Mouse (Mus musculus) CH12.LX (cell line): ENCODE measurements around the gene Col23a1. TPM values are rescaled to one million over a fixed set of nuclear protein-coding genes. Genes with fewer than 3 reads are reported as not detected.

ENCODE experiments used
- DNase-seq: peaks from one replicate; pipeline ENCODE4 v3.0.0-alpha.2; 2013; ENCODE audit errors: extremely low read depth
- H3K27ac ChIP-seq: 2 replicates; pipeline ENCODE4 v1.5.1; 2012; ENCODE audit warnings: low read depth, mild to moderate bottlenecking, control low read depth, moderate library complexity; ENCODE audit not compliant: insufficient read depth
- H3K27me3 ChIP-seq: replicated peaks from 2 replicates; pipeline ENCODE3; 2012; ENCODE audit warnings: inconsistent platforms
- H3K36me3 ChIP-seq, 2 experiments: replicated peaks in 1 of 2; 2 replicates each; pipeline versions ENCODE3 to v1.6.1; 2012; ENCODE audit warnings: inconsistent platforms in 1 of 2, low read length in 1 of 2, mild to moderate bottlenecking in 1 of 2, mixed read lengths in 1 of 2, moderate library complexity in 1 of 2; ENCODE audit not compliant: control insufficient read depth in 1 of 2, insufficient read depth in 1 of 2
- H3K4me1 ChIP-seq, 2 experiments: 2 replicates each; pipeline ENCODE4 v1.6.1; 2012; ENCODE audit warnings: inconsistent platforms in 1 of 2, moderate library complexity in 1 of 2; ENCODE audit not compliant: insufficient read depth in 2 of 2, control insufficient read depth in 1 of 2
- H3K4me2 ChIP-seq: 2 replicates; pipeline ENCODE4 v1.6.1; 2012; ENCODE audit warnings: low read depth, mild to moderate bottlenecking, control low read depth; ENCODE audit not compliant: poor library complexity, insufficient read depth, severe bottlenecking
- H3K4me3 ChIP-seq, 3 experiments: fragments of 150-350 bp in 1 of 3; sonication (generic) in 1 of 3; replicated peaks in 1 of 3; 2 replicates each; pipeline versions ENCODE3 to v1.5.1; 2011 to 2012; ENCODE audit warnings: low read depth in 2 of 3, low read length in 2 of 3, mild to moderate bottlenecking in 2 of 3, moderate library complexity in 2 of 3, control low read depth in 1 of 3, improper control_type of control experiment in 1 of 3, inconsistent platforms in 1 of 3, mixed read lengths in 1 of 3; ENCODE audit not compliant: poor library complexity in 1 of 3
- H3K79me2 ChIP-seq: replicated peaks from 2 replicates; pipeline ENCODE4 v1.6.1; 2012; ENCODE audit warnings: mild to moderate bottlenecking, moderate library complexity; ENCODE audit not compliant: control insufficient read depth, poor library complexity, insufficient read depth, severe bottlenecking; ENCODE audit errors: extremely low read depth
- H3K9ac ChIP-seq: 2 replicates; pipeline ENCODE4 v1.6.1; 2012; ENCODE audit warnings: low read depth, mild to moderate bottlenecking, control low read depth, moderate library complexity; ENCODE audit not compliant: insufficient read depth
- H3K9me3 ChIP-seq: replicated peaks from 2 replicates; pipeline ENCODE3; 2012; ENCODE audit warnings: low read length, inconsistent platforms, mixed read lengths
- CHD1 ChIP-seq: IDR thresholded peaks from 2 replicates; pipeline ENCODE4 v1.6.1; 2012; ENCODE audit warnings: low read depth, low read length, improper control_type of control experiment, inconsistent platforms
- ETS1 ChIP-seq: conservative IDR thresholded peaks from 2 replicates; pipeline ENCODE4 v1.6.1; 2012; ENCODE audit warnings: low read depth, mild to moderate bottlenecking, inconsistent platforms, low read length, improper control_type of control experiment, moderate library complexity
- IRF4 ChIP-seq: IDR thresholded peaks from 2 replicates; pipeline ENCODE4 v1.6.1; 2014; ENCODE audit warnings: low read depth, mild to moderate bottlenecking, inconsistent platforms, low read length, improper control_type of control experiment
- JUND ChIP-seq: conservative IDR thresholded peaks from 2 replicates; pipeline ENCODE4 v1.6.1; 2011; ENCODE audit warnings: low read depth, low read length, improper control_type of control experiment
- MYC ChIP-seq: IDR thresholded peaks from 2 replicates; pipeline ENCODE4 v1.6.1; 2011; ENCODE audit warnings: low read depth, mild to moderate bottlenecking, improper control_type of control experiment, low read length
- PAX5 ChIP-seq: IDR thresholded peaks from 2 replicates; pipeline ENCODE4 v1.6.1; 2012; ENCODE audit warnings: low read length, inconsistent platforms, mixed read lengths
- POLR2A ChIP-seq: IDR thresholded peaks from 2 replicates; pipeline ENCODE4 v1.6.1; 2011; ENCODE audit warnings: low read depth, mild to moderate bottlenecking, improper control_type of control experiment, low read length
- RCOR1 ChIP-seq: conservative IDR thresholded peaks from 2 replicates; pipeline ENCODE4 v1.6.1; 2012; ENCODE audit warnings: low read depth, mild to moderate bottlenecking, inconsistent platforms, low read length, improper control_type of control experiment
- SIN3A ChIP-seq: IDR thresholded peaks from 2 replicates; pipeline ENCODE4 v1.6.1; 2012; ENCODE audit warnings: low read length, improper control_type of control experiment, inconsistent platforms
- USF1 ChIP-seq: IDR thresholded peaks from 2 replicates; pipeline ENCODE4 v1.6.1; 2014; ENCODE audit warnings: low read depth, mild to moderate bottlenecking, inconsistent platforms, low read length, improper control_type of control experiment
- USF2 ChIP-seq: conservative IDR thresholded peaks from 2 replicates; pipeline ENCODE4 v1.6.1; 2011; ENCODE audit warnings: low read depth, low read length, improper control_type of control experiment
- dilution Hi-C: fragments of 300-500 bp; cut with MboI; formaldehyde crosslinking; loops from 2 replicates; pipeline ENCODE4 v1.14.3; 2020; ENCODE audit warnings: low sequenced_read_pairs; ENCODE audit not compliant: extremely low pct_unique_long_range_greater_than_20kb, extremely low pct_ligation_motif_present
- in situ Hi-C: fragments of 300-500 bp; cut with MboI; formaldehyde crosslinking; loops from 3 replicates; pipeline ENCODE4 v1.14.3; 2019; ENCODE audit warnings: low sequenced_read_pairs, low pct_ligation_motif_present, low pct_unique_long_range_greater_than_20kb, mixed read lengths
- polyA plus RNA-seq: library from polyadenylated mRNA; unstranded; fragments of >175 nt; gene quantifications from 2 replicates; pipeline ENCODE4 v1.2.1, GENCODE M21; 2012; ENCODE audit warnings: low read depth; ENCODE audit not compliant: insufficient read length
- total RNA-seq, 2 experiments: library from RNA; depleted of rRNA; stranded (reverse); fragments of 300-350 nt in 1 of 2; fragments of >200 nt in 1 of 2; gene quantifications; 2 replicates each; pipeline ENCODE4 v1.2.3; 2012 to 2014

The Col23a1 gene
- total and polyA plus RNA-seq, 3 experiments: 0.04 to 0.20 (median 0.08) TPM

GRCm38 (mm10) chr11:51415049-51415688 is 125.4 kb downstream of the Col23a1 start:
- Histone ChIP-seq H3K9ac (no peak overlapping the region), H3K36me3 (no peaks in the 10 kb centered on the region), H3K79me2 (no peaks in the 10 kb centered on the region), H3K27ac (no peak overlapping the region), H3K4me3 (no peak overlapping the region), H3K9me3 (no peaks in the 10 kb centered on the region), H3K4me1 (no peaks in the 10 kb centered on the region), H3K4me2 (no peak overlapping the region), H3K27me3 (peaks cover 91% of the 10 kb centered on the region)
- in situ Hi-C loops (no loop called here), dilution Hi-C loops (no loop called here)
- TF ChIP-seq SIN3A (no peak), USF2 (no peak)
- no peak for DNase-seq

- H3K9ac ChIP-seq: no peak overlapping the region
- no peak overlapping the region for H3K27ac ChIP-seq
- no peak overlapping the region for H3K4me3 ChIP-seq
- H3K79me2 ChIP-seq: no peaks in the 10 kb centered on the region
- peaks cover 91% of the 10 kb centered on the region for H3K27me3 ChIP-seq
- in situ Hi-C loops: no loop called here
- H3K4me1 ChIP-seq: no peaks in the 10 kb centered on the region
- no peaks in the 10 kb centered on the region for H3K36me3 ChIP-seq
- DNase-seq: no peak
- no peaks in the 10 kb centered on the region for H3K9me3 ChIP-seq
- no peak for TF ChIP-seq RCOR1
- TF ChIP-seq MYC: no peak
- TF ChIP-seq USF2: no peak
- dilution Hi-C loops: no loop called here
- H3K4me2 ChIP-seq: no peak overlapping the region
These were observed 129.1 kb downstream of the Col23a1 start for GRCm38 (mm10) chr11:51418807-51419206.

- no peak for TF ChIP-seq CHD1
- TF ChIP-seq, all 38 proteins: peak for 0
- in situ Hi-C loops (no loop called here), dilution Hi-C loops (no loop called here)
- Histone ChIP-seq H3K9me3 (no peaks in the 10 kb centered on the region), H3K9ac (no peak overlapping the region), H3K4me1 (no peaks in the 10 kb centered on the region), H3K79me2 (no peaks in the 10 kb centered on the region), H3K27me3 (peaks cover 91% of the 10 kb centered on the region), H3K4me3 (no peak overlapping the region), H3K36me3 (no peaks in the 10 kb centered on the region), H3K27ac (no peak overlapping the region), H3K4me2 (no peak overlapping the region)
- DNase-seq: no peak
These were observed 132.2 kb downstream of the Col23a1 start for GRCm38 (mm10) chr11:51421878-51422277.

- H3K4me2 ChIP-seq: no peak overlapping the region
- no peaks in the 10 kb centered on the region for H3K36me3 ChIP-seq
- in situ Hi-C loops: no loop called here
- H3K9me3 ChIP-seq: no peaks in the 10 kb centered on the region
- no peak overlapping the region for H3K27ac ChIP-seq
- dilution Hi-C loops: no loop called here
- no peaks in the 10 kb centered on the region for H3K79me2 ChIP-seq
- no peak for DNase-seq
- no peaks in the 10 kb centered on the region for H3K4me1 ChIP-seq
- no peak overlapping the region for H3K9ac ChIP-seq
- peaks cover 88% of the 10 kb centered on the region for H3K27me3 ChIP-seq
- TF ChIP-seq POLR2A (no peak), IRF4 (no peak), SIN3A (no peak), USF1 (no peak), PAX5 (no peak), JUND (no peak), ETS1 (no peak)
- H3K4me3 ChIP-seq: no peak overlapping the region
These were observed 133.0 kb downstream of the Col23a1 start for GRCm38 (mm10) chr11:51422713-51423112.
